Mouse (Mus musculus): ENCODE results near the gene Tns1. TPM values are rescaled to one million over a fixed set of nuclear protein-coding genes. Genes with fewer than 3 reads are reported as not detected.
A peak's percentile ranks its signal among the peaks of the same experiment; 100 is the strongest.
"Not testable (repeated sequence)": the region's sequence is repeated elsewhere in the genome, so short reads cannot be mapped to it uniquely, and the experiment has no call there.

Gene Tns1
- polyA plus RNA-seq, 1 experiment from 2014 or later: 8.2 TPM

- Histone ChIP-seq H3K27ac (ENCODE audit: low read length) (no peak overlapping the region), H3K4me3 (ENCODE audit: low read depth, low read length) (no peak overlapping the region), H3K9me3 (replicated peaks; ENCODE audit: control insufficient read depth, low read length, poor library complexity, severe bottlenecking) (no peaks in the 10 kb centered on the region), H3K4me1 (ENCODE audit: control insufficient read depth, insufficient read depth, low read length) (peaks cover 6% of the 10 kb centered on the region; the same call in 1 of the 2 replicates), H3K36me3 (ENCODE audit: control insufficient read depth, insufficient read depth, low read length) (no peaks in the 10 kb centered on the region), H3K9ac (ENCODE audit: low read depth, low read length) (no peak overlapping the region), H3K4me2 (ENCODE audit: low read length) (no peak overlapping the region), H3K27me3 (ENCODE audit: control insufficient read depth, insufficient read depth, low read depth, low read length) (no peaks in the 10 kb centered on the region)
- no peak for ATAC-seq
- WGBS: 54% methylated on average over 6 of the region's 6 CpGs
These were observed 217.9 kb downstream of the Tns1 start for GRCm38 (mm10) chr1:73906376-73906775.

DNA sequence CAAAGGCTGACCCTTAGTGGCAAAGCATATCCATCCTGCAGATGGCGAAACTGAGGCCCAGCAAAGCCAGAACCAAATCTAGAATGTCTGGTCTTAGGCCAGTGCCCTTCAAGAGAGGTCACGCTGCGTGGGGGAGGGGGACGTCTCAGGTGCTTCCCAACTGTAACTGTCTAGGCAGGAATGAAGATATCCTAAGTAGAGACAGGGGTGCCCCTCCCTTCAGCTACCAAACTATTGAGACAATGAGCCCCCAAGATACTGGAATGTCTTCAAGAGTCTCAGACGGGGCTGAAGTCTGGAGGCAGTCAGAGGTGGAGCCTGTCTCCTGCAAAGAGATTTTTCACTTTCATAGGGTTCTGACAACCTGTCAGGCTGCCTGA, 218.4 kb downstream of the Tns1 start:
- no peaks in the 10 kb centered on the region for H3K27me3 ChIP-seq (ENCODE audit: control insufficient read depth, insufficient read depth, low read depth, low read length)
- no peak for ATAC-seq
- H3K4me3 ChIP-seq (ENCODE audit: low read depth, low read length): no peak overlapping the region
- H3K36me3 ChIP-seq (ENCODE audit: control insufficient read depth, insufficient read depth, low read length): no peaks in the 10 kb centered on the region
- H3K27ac ChIP-seq (ENCODE audit: low read length): no peak overlapping the region
- H3K4me1 ChIP-seq (ENCODE audit: control insufficient read depth, insufficient read depth, low read length): peaks cover 6% of the 10 kb centered on the region; the same call in 1 of the 2 replicates
- no peak overlapping the region for H3K4me2 ChIP-seq (ENCODE audit: low read length)
- H3K9me3 ChIP-seq (replicated peaks; ENCODE audit: control insufficient read depth, low read length, poor library complexity, severe bottlenecking): no peaks in the 10 kb centered on the region
- WGBS: 69% methylated on average over 5 of the region's 5 CpGs
- H3K9ac ChIP-seq (ENCODE audit: low read depth, low read length): no peak overlapping the region

DNA sequence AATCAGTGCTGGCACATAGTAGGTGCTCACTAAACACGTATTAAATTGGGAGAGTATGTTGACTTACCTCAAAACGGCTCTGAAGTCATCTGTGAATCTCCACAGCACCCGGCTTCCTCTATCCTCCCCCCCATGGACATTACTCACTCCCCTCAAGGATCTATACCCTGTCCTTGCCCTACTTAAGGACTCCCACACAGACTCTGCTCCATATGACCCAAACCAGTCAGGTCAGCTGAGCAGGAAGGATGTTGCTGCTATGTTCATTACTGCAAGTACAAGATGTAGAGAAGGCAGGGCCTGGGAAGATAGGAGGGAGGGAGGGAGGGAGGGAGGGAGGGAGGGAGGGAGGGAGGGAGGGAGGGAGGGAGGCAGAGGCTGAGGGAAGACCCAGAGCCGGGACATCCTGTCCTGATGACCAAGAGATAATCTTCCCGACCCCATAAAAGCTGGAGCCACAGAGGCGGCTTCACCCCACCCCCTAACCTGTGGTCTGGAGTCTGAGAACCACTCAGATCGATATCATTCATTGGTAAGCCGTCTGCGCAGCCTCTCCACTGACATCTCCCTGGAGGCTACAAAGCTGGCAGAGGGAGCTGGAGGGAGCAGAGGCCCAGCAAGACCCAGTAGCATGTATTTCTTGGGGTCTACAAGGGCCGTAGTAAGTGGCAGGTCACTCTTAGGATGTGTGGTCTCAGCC, 219.0 kb downstream of the Tns1 start:
- no peak overlapping the region for H3K4me2 ChIP-seq (ENCODE audit: low read length)
- H3K4me3 ChIP-seq (ENCODE audit: low read depth, low read length): no peak overlapping the region
- no peak for ATAC-seq
- peaks cover 6% of the 10 kb centered on the region; the same call in 1 of the 2 replicates for H3K4me1 ChIP-seq (ENCODE audit: control insufficient read depth, insufficient read depth, low read length)
- H3K9me3 ChIP-seq (replicated peaks; ENCODE audit: control insufficient read depth, low read length, poor library complexity, severe bottlenecking): no peaks in the 10 kb centered on the region
- H3K27ac ChIP-seq (ENCODE audit: low read length): no peak overlapping the region
- H3K27me3 ChIP-seq (ENCODE audit: control insufficient read depth, insufficient read depth, low read depth, low read length): no peaks in the 10 kb centered on the region
- no peaks in the 10 kb centered on the region for H3K36me3 ChIP-seq (ENCODE audit: control insufficient read depth, insufficient read depth, low read length)
- H3K9ac ChIP-seq (ENCODE audit: low read depth, low read length): no peak overlapping the region
- WGBS: 68% methylated on average over 10 of the region's 10 CpGs

DNA sequence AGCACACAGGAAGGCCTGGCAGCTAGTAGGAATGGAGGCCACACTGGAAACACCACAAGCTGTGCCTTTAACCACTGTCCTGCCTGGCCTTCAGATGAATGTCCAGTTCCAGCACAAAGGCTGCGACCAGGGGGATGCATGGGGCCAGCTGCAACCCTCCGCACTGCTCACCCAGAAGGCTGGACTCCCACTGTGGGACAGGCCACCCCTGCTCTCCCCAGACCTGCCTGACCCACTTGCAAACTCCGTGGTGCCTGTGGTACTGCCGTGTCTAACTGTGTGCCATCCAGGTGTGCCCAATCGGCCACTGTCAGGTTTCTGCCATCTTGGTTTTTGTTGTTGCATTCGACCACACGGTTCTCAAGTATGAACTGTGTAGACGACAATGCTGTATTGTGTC, 219.6 kb downstream of the Tns1 start:
- no peak for ATAC-seq
- no peak overlapping the region for H3K27ac ChIP-seq (ENCODE audit: low read length)
- no peaks in the 10 kb centered on the region for H3K27me3 ChIP-seq (ENCODE audit: control insufficient read depth, insufficient read depth, low read depth, low read length)
- H3K4me1 ChIP-seq (ENCODE audit: control insufficient read depth, insufficient read depth, low read length): peaks cover 6% of the 10 kb centered on the region; the same call in 1 of the 2 replicates
- H3K4me3 ChIP-seq (ENCODE audit: low read depth, low read length): no peak overlapping the region
- H3K36me3 ChIP-seq (ENCODE audit: control insufficient read depth, insufficient read depth, low read length): no peaks in the 10 kb centered on the region
- no peaks in the 10 kb centered on the region for H3K9me3 ChIP-seq (replicated peaks; ENCODE audit: control insufficient read depth, low read length, poor library complexity, severe bottlenecking)
- 88% methylated on average over 8 of the region's 8 CpGs for WGBS
- no peak overlapping the region for H3K9ac ChIP-seq (ENCODE audit: low read depth, low read length)
- no peak overlapping the region for H3K4me2 ChIP-seq (ENCODE audit: low read length)

DNA sequence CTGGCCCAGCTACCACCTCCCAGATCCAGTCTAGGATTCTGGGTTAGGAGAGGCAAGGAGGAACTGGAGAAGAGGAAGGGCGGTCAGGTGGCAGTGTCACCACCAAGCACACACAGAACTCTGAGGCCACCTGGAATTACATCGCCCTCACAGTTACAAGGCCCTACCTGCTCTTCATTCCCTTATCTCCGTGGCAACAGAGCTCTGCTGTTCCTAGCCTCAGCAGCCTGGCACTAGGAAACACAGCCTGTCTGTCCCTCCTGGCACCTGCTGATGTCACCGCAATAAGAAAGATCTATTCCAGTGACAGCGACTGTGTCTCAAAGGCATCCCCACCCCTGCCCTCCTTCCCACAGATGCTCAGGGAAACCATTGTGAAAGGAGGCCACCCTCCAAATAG, 221.2 kb downstream of the Tns1 start:
- no peak overlapping the region for H3K27ac ChIP-seq (ENCODE audit: low read length)
- peak; percentile 63 for ATAC-seq
- H3K27me3 ChIP-seq (ENCODE audit: control insufficient read depth, insufficient read depth, low read depth, low read length): no peaks in the 10 kb centered on the region
- no peak overlapping the region for H3K9ac ChIP-seq (ENCODE audit: low read depth, low read length)
- H3K36me3 ChIP-seq (ENCODE audit: control insufficient read depth, insufficient read depth, low read length): no peaks in the 10 kb centered on the region
- H3K9me3 ChIP-seq (replicated peaks; ENCODE audit: control insufficient read depth, low read length, poor library complexity, severe bottlenecking): no peaks in the 10 kb centered on the region
- H3K4me2 ChIP-seq (ENCODE audit: low read length): no peak overlapping the region
- peaks cover 6% of the 10 kb centered on the region; the same call in 1 of the 2 replicates for H3K4me1 ChIP-seq (ENCODE audit: control insufficient read depth, insufficient read depth, low read length)
- 75% methylated on average over 5 of the region's 5 CpGs for WGBS
- no peak overlapping the region for H3K4me3 ChIP-seq (ENCODE audit: low read depth, low read length)

GRCm38 (mm10) chr1:73902171-73902991, 221.9 kb downstream of the Tns1 start:
- no peaks in the 10 kb centered on the region for H3K9me3 ChIP-seq (replicated peaks; ENCODE audit: control insufficient read depth, low read length, poor library complexity, severe bottlenecking)
- no peaks in the 10 kb centered on the region for H3K27me3 ChIP-seq (ENCODE audit: control insufficient read depth, insufficient read depth, low read depth, low read length)
- H3K4me3 ChIP-seq (ENCODE audit: low read depth, low read length): no peak overlapping the region
- ATAC-seq: peak; percentile 57
- no peaks in the 10 kb centered on the region for H3K36me3 ChIP-seq (ENCODE audit: control insufficient read depth, insufficient read depth, low read length)
- no peak overlapping the region for H3K4me2 ChIP-seq (ENCODE audit: low read length)
- H3K9ac ChIP-seq (ENCODE audit: low read depth, low read length): no peak overlapping the region
- peaks cover 6% of the 10 kb centered on the region; the same call in 1 of the 2 replicates for H3K4me1 ChIP-seq (ENCODE audit: control insufficient read depth, insufficient read depth, low read length)
- WGBS: 16% methylated on average over 16 of the region's 16 CpGs
- no peak overlapping the region for H3K27ac ChIP-seq (ENCODE audit: low read length)

DNA sequence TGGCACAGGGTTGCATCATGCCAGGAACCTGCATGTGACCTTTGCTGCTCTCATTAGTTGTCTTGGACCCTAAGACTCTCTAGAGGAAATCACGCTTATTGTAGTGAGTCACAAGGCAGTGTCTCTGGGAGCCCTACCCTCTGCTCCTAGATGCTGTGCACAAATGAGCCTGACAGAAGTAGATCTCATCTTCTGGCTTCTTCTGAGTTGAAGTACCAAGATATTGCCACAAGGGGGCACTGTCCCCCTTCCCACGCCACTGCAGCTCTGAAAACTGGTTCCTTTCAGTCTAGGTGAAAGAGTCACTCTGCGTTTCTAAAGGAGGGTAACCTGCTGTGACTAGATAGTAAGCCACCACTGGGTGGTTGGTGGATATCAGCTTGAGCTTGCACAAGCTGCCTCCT, 222.8 kb downstream of the Tns1 start:
- no peaks in the 10 kb centered on the region for H3K36me3 ChIP-seq (ENCODE audit: control insufficient read depth, insufficient read depth, low read length)
- no peak overlapping the region for H3K27ac ChIP-seq (ENCODE audit: low read length)
- H3K9ac ChIP-seq (ENCODE audit: low read depth, low read length): no peak overlapping the region
- peaks cover 6% of the 10 kb centered on the region; the same call in 1 of the 2 replicates for H3K4me1 ChIP-seq (ENCODE audit: control insufficient read depth, insufficient read depth, low read length)
- no peaks in the 10 kb centered on the region for H3K27me3 ChIP-seq (ENCODE audit: control insufficient read depth, insufficient read depth, low read depth, low read length)
- no peak overlapping the region for H3K4me2 ChIP-seq (ENCODE audit: low read length)
- no peak overlapping the region for H3K4me3 ChIP-seq (ENCODE audit: low read depth, low read length)
- WGBS: 5% methylated on average over 3 of the region's 3 CpGs
- no peaks in the 10 kb centered on the region for H3K9me3 ChIP-seq (replicated peaks; ENCODE audit: control insufficient read depth, low read length, poor library complexity, severe bottlenecking)
- ATAC-seq: peak; percentile 61

- not testable (repeated sequence) for H3K4me3 ChIP-seq (ENCODE audit: low read depth, low read length); H3K9me3 ChIP-seq (replicated peaks; ENCODE audit: control insufficient read depth, low read length, poor library complexity, severe bottlenecking); H3K4me1 ChIP-seq (ENCODE audit: control insufficient read depth, insufficient read depth, low read length); H3K9ac ChIP-seq (ENCODE audit: low read depth, low read length); H3K27me3 ChIP-seq (ENCODE audit: control insufficient read depth, insufficient read depth, low read depth, low read length); H3K27ac ChIP-seq (ENCODE audit: low read length); H3K4me2 ChIP-seq (ENCODE audit: low read length); H3K36me3 ChIP-seq (ENCODE audit: control insufficient read depth, insufficient read depth, low read length); ATAC-seq
- WGBS: 96% methylated on average over 6 of the region's 6 CpGs
These were observed 228.8 kb downstream of the Tns1 start for GRCm38 (mm10) chr1:73895451-73895850.

DNA sequence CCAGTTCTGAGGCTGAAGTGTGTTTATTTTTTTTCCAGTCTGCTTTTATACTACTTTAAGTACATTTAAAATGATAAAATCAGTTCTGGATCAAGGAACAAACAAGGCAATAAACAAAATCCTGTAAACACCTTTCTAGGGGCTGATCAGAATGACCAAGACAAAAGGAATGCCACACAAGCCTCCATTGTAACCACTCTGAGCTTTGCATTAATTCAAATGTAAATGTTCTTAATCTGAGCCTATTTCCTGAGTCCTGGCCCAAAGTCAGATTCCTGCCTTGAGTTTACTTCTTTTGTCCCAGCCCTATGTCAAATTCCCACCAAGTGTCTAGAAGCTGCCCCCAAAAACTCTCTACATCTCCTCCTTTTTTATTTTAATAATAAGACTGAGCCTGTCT, 243.5 kb downstream of the Tns1 start:
- H3K9ac ChIP-seq (ENCODE audit: low read depth, low read length): no peak overlapping the region
- no peaks in the 10 kb centered on the region for H3K27me3 ChIP-seq (ENCODE audit: control insufficient read depth, insufficient read depth, low read depth, low read length)
- H3K4me3 ChIP-seq (ENCODE audit: low read depth, low read length): no peak overlapping the region
- no peak overlapping the region for H3K4me2 ChIP-seq (ENCODE audit: low read length)
- ATAC-seq: no peak
- H3K36me3 ChIP-seq (ENCODE audit: control insufficient read depth, insufficient read depth, low read length): no peaks in the 10 kb centered on the region
- no peak overlapping the region for H3K27ac ChIP-seq (ENCODE audit: low read length)
- H3K9me3 ChIP-seq (replicated peaks; ENCODE audit: control insufficient read depth, low read length, poor library complexity, severe bottlenecking): no peaks in the 10 kb centered on the region
- H3K4me1 ChIP-seq (ENCODE audit: control insufficient read depth, insufficient read depth, low read length): no peaks in the 10 kb centered on the region
